Mouse (Mus musculus) liver, adult 2 months (tissue): Measurements from ENCODE around the gene Ubxn6. TPM values are rescaled to one million over a fixed set of nuclear protein-coding genes. Genes with fewer than 3 reads are reported as not detected.

Experiments used
- DNase-seq: peaks from one replicate; pipeline ENCODE4 v3.0.0-alpha.2; 2011; ENCODE audit warnings: low read depth, low spot score; ENCODE audit errors: extremely low read depth
- H3K27ac ChIP-seq: fragments of 200-500 bp; replicated peaks from 2 replicates; pipeline ENCODE4 v1.5.1; 2012; ENCODE audit warnings: low read depth, mild to moderate bottlenecking, control low read depth, inconsistent platforms, low read length; ENCODE audit not compliant: insufficient read depth
- H3K27me3 ChIP-seq: fragments of 200-500 bp; 2 replicates; pipeline ENCODE4 v1.6.1; 2012; ENCODE audit warnings: mild to moderate bottlenecking, moderate library complexity, low read length, inconsistent platforms; ENCODE audit not compliant: control insufficient read depth, insufficient read depth
- H3K36me3 ChIP-seq: fragments of 200-500 bp; 2 replicates; pipeline ENCODE4 v1.6.1; 2012; ENCODE audit warnings: low read length, inconsistent platforms; ENCODE audit not compliant: control insufficient read depth, insufficient read depth
- H3K4me1 ChIP-seq: fragments of 200-500 bp; 2 replicates; pipeline ENCODE4 v1.6.1; 2011; ENCODE audit warnings: low read length; ENCODE audit not compliant: control insufficient read depth, insufficient read depth
- H3K4me3 ChIP-seq: fragments of 200-500 bp; 2 replicates; pipeline ENCODE4 v1.5.1; 2011; ENCODE audit warnings: low read depth, mild to moderate bottlenecking, control low read depth, low read length, moderate library complexity; ENCODE audit not compliant: insufficient read depth
- H3K79me2 ChIP-seq: fragments of 200-500 bp; 2 replicates; pipeline ENCODE4 v1.6.1; 2012; ENCODE audit warnings: inconsistent platforms, mild to moderate bottlenecking, low read length, moderate library complexity; ENCODE audit not compliant: control insufficient read depth, insufficient read depth
- H3K9ac ChIP-seq: fragments of 200-500 bp; 2 replicates; pipeline ENCODE4 v1.6.1; 2012; ENCODE audit warnings: low read depth, mild to moderate bottlenecking, control low read depth, inconsistent platforms, low read length
- CTCF ChIP-seq: fragments of 200-500 bp; IDR thresholded peaks from 2 replicates; pipeline ENCODE4 v1.5.1; 2011; ENCODE audit warnings: low read depth, low read length, control low read depth
- POLR2A ChIP-seq: fragments of 200-500 bp; IDR thresholded peaks from 2 replicates; pipeline ENCODE4 v1.6.1; 2011; ENCODE audit warnings: low read length, control low read depth; ENCODE audit not compliant: insufficient read depth; ENCODE audit errors: extremely low read depth
- WGBS: fragments of 180-500 bp; shearing (Covaris S2); methylation state at CpG from one replicate; pipeline ENCODE4 v1.1.7; 2018; 5-methylcytosine and 5-hydroxymethylcytosine counted together
- polyA plus RNA-seq: library from polyadenylated mRNA; depleted of rRNA; stranded (reverse); fragments of >200 nt; gene quantifications from 2 replicates; pipeline ENCODE4 v1.2.3, GENCODE M21; 2012; rRNA removed
- total RNA-seq: library from RNA; depleted of rRNA; stranded (reverse); fragments of >200 nt; gene quantifications from 2 replicates; pipeline ENCODE4 v1.2.3, GENCODE M21; 2014; rRNA removed

Gene Ubxn6
- total RNA-seq (34.9 and 42.9 TPM in 2 replicates), polyA plus RNA-seq (55.8 and 56.0 TPM in 2 replicates)

DNA sequence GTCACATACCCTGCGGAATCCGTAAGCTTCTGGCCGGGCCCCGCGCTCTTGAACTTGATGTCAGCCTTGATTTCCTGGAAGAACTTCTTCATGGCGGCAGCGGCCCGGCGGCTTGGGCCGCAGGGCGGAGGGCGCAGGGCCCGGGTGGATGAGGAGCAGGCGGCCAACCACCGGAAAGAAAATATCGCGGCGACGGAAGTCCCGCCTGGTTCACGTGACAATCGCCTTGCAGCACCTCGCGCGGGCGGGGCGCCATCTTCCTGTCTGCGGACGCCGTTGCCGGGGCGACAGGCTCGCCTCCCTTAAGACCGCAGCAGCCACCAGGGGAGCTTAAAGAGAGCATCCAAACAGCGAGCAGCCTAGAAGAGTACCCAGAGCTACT is at the start of gene Ubxn6:
Gene Ubxn6, minus strand, starts transcription at position 202 of the 382 bp plus-strand sequence.
- under 1% methylated on average over 35 of the region's 35 CpGs for WGBS
- no peaks in the 10 kb centered on the region for H3K27me3 ChIP-seq
- peaks cover 3% of the 10 kb centered on the region; the same call in 1 of the 2 replicates for H3K79me2 ChIP-seq
- peaks cover 21% of the 10 kb centered on the region for H3K36me3 ChIP-seq
- peaks cover 12% of the 10 kb centered on the region for H3K4me1 ChIP-seq
- peak within 1 kb of the TSS; percentile 88 for H3K9ac ChIP-seq
- peak; percentile 45 for TF ChIP-seq CTCF
- TF ChIP-seq POLR2A, result peak; percentile 51; the same call in 1 of the 2 replicates
- H3K4me3 ChIP-seq, result peak within 1 kb of the TSS; percentile 89
- peak; percentile 83 for DNase-seq
- peak within 1 kb of the TSS; percentile 99 for H3K27ac ChIP-seq

DNA sequence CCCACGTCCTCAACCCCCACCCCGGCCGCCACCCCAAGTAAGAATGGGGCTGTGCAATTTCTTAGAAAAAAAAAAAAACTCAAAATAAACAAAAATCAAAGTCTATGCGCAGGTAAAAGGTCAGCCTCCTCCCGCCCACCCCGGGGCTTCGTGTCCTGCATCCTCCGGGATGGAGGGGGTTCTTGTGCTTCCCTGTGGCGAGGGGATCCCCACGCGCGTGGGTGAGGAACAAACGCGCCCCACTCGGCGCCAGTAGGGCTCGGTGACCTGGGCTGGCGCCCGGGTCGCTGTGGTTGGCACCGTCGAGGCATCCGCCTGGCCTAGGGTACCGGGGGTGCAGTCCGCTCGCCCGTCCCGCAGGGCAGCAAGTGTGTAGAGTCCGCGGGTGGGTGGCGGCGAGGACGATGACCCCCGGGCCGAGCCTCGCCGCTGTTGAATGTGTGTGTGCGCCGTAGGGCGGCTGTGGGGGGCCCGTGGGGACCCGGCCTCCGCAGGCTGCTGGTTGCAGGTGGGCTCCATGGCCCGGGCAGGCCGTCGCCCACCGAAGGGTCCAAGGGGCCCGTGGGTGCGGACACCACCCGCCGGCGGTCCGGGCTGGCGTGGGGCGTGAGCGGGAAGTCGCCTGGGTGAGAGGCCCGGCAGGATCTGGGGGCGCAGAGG is 49.0 kb upstream of the Ubxn6 start:
- no peaks in the 10 kb centered on the region for H3K36me3 ChIP-seq
- no peaks in the 10 kb centered on the region for H3K27me3 ChIP-seq
- peaks cover 13% of the 10 kb centered on the region for H3K4me1 ChIP-seq
- H3K9ac ChIP-seq, result peak overlapping the region; percentile 94
- peak overlapping the region; percentile 57 for H3K4me3 ChIP-seq
- peaks cover 10% of the 10 kb centered on the region; the same call in 1 of the 2 replicates for H3K79me2 ChIP-seq
- WGBS, result 28% methylated on average over 59 of the region's 59 CpGs
- TF ChIP-seq POLR2A (no peak), CTCF (no peak)
- no peak for DNase-seq
- H3K27ac ChIP-seq, result peak overlapping the region; percentile 92

DNA sequence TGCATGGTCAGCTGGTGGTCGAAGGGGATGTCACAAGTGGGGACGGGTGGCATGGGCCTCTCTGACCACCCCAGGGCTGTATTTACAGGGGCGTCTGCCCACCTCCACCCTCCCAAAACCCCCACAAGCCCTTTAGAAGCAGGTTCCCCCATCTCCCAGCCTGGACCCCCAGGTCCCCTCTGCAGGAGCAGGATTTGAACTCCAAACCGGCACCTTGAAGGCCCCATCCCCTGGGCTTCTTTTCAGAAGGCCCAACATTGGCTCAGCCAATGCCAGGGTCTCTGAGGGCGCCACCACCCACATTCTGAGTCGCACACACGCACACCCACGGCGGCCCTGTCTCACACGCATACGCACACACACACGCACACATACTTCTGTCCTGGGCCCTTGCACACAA is 48.3 kb upstream of the Ubxn6 start:
- TF ChIP-seq POLR2A, result no peak
- no peak for TF ChIP-seq CTCF

DNA sequence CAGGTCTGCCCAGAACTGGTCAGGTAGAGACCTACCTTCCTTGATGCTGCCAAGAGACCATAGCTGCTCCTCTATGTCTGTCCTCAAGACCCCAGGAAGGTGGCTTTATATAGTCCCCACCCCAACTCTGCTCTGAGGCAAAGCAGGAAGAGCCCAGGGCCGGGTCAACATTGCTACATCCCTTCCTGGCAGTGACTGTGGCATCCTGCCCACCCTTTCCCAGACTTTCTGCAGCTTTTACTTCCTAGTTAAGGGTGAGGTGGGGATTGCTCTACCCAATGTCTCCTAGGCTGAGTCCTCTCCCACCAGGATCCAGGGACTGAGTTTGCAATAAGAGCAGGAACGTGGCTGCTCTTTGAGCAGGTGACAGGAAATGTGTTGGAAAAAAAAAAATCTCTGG is 47.0 kb upstream of the Ubxn6 start, which contains the start of gene Lrg1:
Gene Lrg1, minus strand, starts transcription at position 176 of the 400 bp plus-strand sequence.
- no peaks in the 10 kb centered on the region for H3K36me3 ChIP-seq
- peak within 1 kb of the TSS; percentile 86 for H3K4me3 ChIP-seq
- TF ChIP-seq CTCF, result no peak
- TF ChIP-seq POLR2A, result no peak
- H3K79me2 ChIP-seq, result peaks cover 10% of the 10 kb centered on the region; the same call in 1 of the 2 replicates
- peak within 1 kb of the TSS; percentile 92 for H3K9ac ChIP-seq
- DNase-seq, result peak; percentile 84
- peak within 1 kb of the TSS; percentile 95 for H3K27ac ChIP-seq
- WGBS, result 8% methylated on average over 2 of the region's 2 CpGs
- H3K27me3 ChIP-seq, result no peaks in the 10 kb centered on the region
- peaks cover 13% of the 10 kb centered on the region for H3K4me1 ChIP-seq

More for the DNA sequence above, 48.3 kb upstream of the Ubxn6 start:
- peak overlapping the region; percentile 50 for H3K27ac ChIP-seq
- no peak for DNase-seq
- no peaks in the 10 kb centered on the region for H3K27me3 ChIP-seq
- H3K36me3 ChIP-seq, result no peaks in the 10 kb centered on the region
- WGBS, result 81% methylated on average over 12 of the region's 12 CpGs
- peaks cover 10% of the 10 kb centered on the region; the same call in 1 of the 2 replicates for H3K79me2 ChIP-seq
- H3K4me1 ChIP-seq, result peaks cover 13% of the 10 kb centered on the region
- peak overlapping the region; percentile 40 for H3K4me3 ChIP-seq
- peak overlapping the region; percentile 45 for H3K9ac ChIP-seq

DNA sequence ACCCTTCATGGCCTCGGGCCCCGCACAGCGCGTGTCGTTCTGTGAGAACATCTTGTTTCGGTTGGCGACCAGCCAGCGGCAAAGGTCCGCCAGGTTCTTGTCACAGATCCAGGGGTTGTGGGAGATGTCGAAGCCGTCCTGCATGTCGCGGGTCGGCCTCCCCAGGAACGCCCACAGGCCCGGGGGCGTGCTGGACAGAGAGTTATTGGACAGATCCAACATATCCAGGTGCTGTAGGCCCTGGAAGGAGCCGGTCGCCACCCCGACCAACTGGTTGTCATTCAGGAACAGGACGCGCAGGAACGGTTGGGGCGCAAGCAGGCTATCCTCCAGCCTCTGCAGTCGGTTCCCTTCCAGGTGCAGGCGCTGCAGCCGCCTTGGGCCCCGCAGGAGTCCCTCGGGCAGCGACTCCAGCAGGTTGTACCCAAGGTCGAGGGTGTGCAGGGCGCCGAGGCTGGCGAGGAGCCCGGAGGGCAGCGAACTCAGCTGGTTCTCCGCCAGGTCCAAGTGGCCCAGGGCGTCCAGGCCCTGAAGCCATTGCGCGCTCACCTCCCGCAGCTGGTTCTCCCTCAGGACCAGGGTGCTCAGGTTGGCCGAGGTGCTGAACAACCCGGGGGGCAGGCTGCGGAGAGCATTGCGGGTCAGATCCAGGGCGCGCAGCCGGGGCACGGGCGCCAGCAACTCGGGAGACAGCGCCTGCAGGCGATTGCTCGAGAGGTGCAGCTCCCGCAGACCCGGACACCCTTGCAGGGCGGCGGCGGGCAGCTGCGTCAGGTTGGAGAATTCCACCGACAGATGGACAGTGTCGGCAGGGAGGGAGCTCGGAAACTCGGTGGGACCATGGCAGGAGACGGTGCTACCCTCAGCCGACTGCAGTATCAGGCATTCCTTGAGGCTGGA is 45.4 kb upstream of the Ubxn6 start:
- H3K4me1 ChIP-seq, result peaks cover 21% of the 10 kb centered on the region
- H3K4me3 ChIP-seq, result peak overlapping the region; percentile 86
- peak; percentile 35; the same call in 1 of the 2 replicates for TF ChIP-seq POLR2A
- no peak for TF ChIP-seq CTCF
- H3K79me2 ChIP-seq, result peaks cover 10% of the 10 kb centered on the region; the same call in 1 of the 2 replicates
- H3K27me3 ChIP-seq, result no peaks in the 10 kb centered on the region
- WGBS, result 3% methylated on average over 66 of the region's 66 CpGs
- H3K9ac ChIP-seq, result peak overlapping the region; percentile 92
- H3K36me3 ChIP-seq, result no peaks in the 10 kb centered on the region
- DNase-seq, result peak; percentile 84
- H3K27ac ChIP-seq, result peak overlapping the region; percentile 95
